Mouse (Mus musculus): ENCODE results near the gene Cers6.

DNA sequence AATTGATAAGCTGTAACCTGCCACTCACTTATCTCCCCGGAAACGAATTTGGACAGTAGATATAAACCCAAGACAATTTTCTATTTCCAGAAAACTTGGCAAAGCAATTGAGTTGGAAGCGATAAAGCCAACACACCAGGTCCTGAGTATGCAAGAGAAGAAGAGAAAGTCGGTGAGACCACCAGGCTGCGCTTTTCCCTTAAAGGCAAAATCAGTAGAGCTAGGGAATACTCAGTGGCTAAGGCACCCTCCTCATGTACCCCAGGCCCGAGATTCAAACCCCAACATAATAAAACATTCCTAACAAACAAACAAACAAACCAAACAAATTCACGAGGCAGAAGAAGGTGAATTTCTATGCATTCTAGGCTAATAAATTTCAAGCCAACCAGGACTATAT, 295.0 kb downstream of the Cers6 start:
- TF ChIP-seq CTCF (IDR thresholded peaks at IDR 0.05; ENCODE audit: low read depth) (no peak), EP300 (IDR thresholded peaks at IDR 0.05; ENCODE audit: low read depth) (no peak)
